8 mouse cellular contexts compared by ENCODE assay signal in genomic region chr7:111191674-111192073, GRCm38 (mm10).
DNase-seq lines count a peak whose midpoint lies in the region; ATAC-seq lines count a peak whose summit lies in the region.

No protein-coding gene starts in this region.

- WGBS in hindbrain, embryonic 15.5 days: 58% methylated on average over 4 of the region's 4 CpGs
- WGBS in hindbrain, embryonic 11.5 days: 73% methylated on average over 4 of the region's 4 CpGs
- 33% methylated on average over 4 of the region's 4 CpGs for WGBS in kidney, embryonic 15.5 days

- peak; percentile 92 for ATAC-seq in hindbrain, embryonic 15.5 days (ENCODE audit: low FRiP score, low read depth)
- ATAC-seq in hindbrain, embryonic 11.5 days (ENCODE audit: low FRiP score): no peak
- ATAC-seq in kidney, embryonic 15.5 days (replicated peaks; ENCODE audit: low FRiP score): peak; percentile 90
- no peak for ATAC-seq in monocyte, adult 5-6 weeks (replicated peaks; ENCODE audit: insufficient number of reproducible peaks, low FRiP score, low TSS enrichment, poor library complexity, severe bottlenecking)

- H3K27me3 ChIP-seq in hindbrain, embryonic 15.5 days: no peaks in the 10 kb centered on the region
- no peaks in the 10 kb centered on the region for H3K27me3 ChIP-seq in hindbrain, embryonic 11.5 days (ENCODE audit: control insufficient read depth, insufficient read depth, low read length)
- no peaks in the 10 kb centered on the region for H3K27me3 ChIP-seq in kidney, embryonic 15.5 days

- H3K9ac ChIP-seq in hindbrain, embryonic 15.5 days: no peak overlapping the region
- no peak overlapping the region for H3K9ac ChIP-seq in hindbrain, embryonic 11.5 days (ENCODE audit: low read depth, low read length)
- no peak overlapping the region for H3K9ac ChIP-seq in kidney, embryonic 15.5 days

- no peak overlapping the region for H3K27ac ChIP-seq in hindbrain, embryonic 15.5 days (replicated peaks)
- no peak overlapping the region for H3K27ac ChIP-seq in hindbrain, embryonic 11.5 days (ENCODE audit: low read depth, low read length)
- H3K27ac ChIP-seq in kidney, embryonic 15.5 days: no peak overlapping the region

- H3K4me1 ChIP-seq in hindbrain, embryonic 15.5 days (replicated peaks): 0 out of 2 replicates have a peak, but pooled peaks cover 3% of the 10 kb centered on the region
- no peaks in the 10 kb centered on the region for H3K4me1 ChIP-seq in hindbrain, embryonic 11.5 days (replicated peaks; ENCODE audit: control insufficient read depth, insufficient read depth, low read length)
- H3K4me1 ChIP-seq in kidney, embryonic 15.5 days: peaks cover 13% of the 10 kb centered on the region

- no peaks in the 10 kb centered on the region for H3K9me3 ChIP-seq in hindbrain, embryonic 15.5 days
- H3K9me3 ChIP-seq in hindbrain, embryonic 11.5 days (ENCODE audit: control insufficient read depth, low read length): no peaks in the 10 kb centered on the region
- H3K9me3 ChIP-seq in kidney, embryonic 15.5 days (replicated peaks): no peaks in the 10 kb centered on the region

- H3K4me3 ChIP-seq in hindbrain, embryonic 15.5 days: no peak overlapping the region
- H3K4me3 ChIP-seq in hindbrain, embryonic 11.5 days (ENCODE audit: low read depth, low read length): no peak overlapping the region
- H3K4me3 ChIP-seq in kidney, embryonic 15.5 days (replicated peaks): no peak overlapping the region

- no peak overlapping the region for H3K4me2 ChIP-seq in hindbrain, embryonic 15.5 days
- H3K4me2 ChIP-seq in hindbrain, embryonic 11.5 days (replicated peaks; ENCODE audit: low read depth, low read length): no peak overlapping the region
- H3K4me2 ChIP-seq in kidney, embryonic 15.5 days: no peak overlapping the region

- no peaks in the 10 kb centered on the region for H3K36me3 ChIP-seq in hindbrain, embryonic 15.5 days
- no peaks in the 10 kb centered on the region for H3K36me3 ChIP-seq in hindbrain, embryonic 11.5 days (ENCODE audit: control insufficient read depth, insufficient read depth, low read length)
- H3K36me3 ChIP-seq in kidney, embryonic 15.5 days: no peaks in the 10 kb centered on the region

- DNase-seq in hindbrain, embryonic 11.5 days (ENCODE audit: low spot score): no peak
- DNase-seq in adrenal gland, postnatal 14 days: peak; percentile 68
- DNase-seq in gastrocnemius, postnatal 25 days: peak; percentile 37
- no peak for DNase-seq in spleen, postnatal 10 days (ENCODE audit: low spot score in 2 of 2)
- DNase-seq in thymus, postnatal 0 days (ENCODE audit: low spot score): no peak

Comparison
In these comparisons a context has a peak if more than half of its experiments do, and no peak if none do; other contexts are left out.
1. ATAC-seq: peak in hindbrain, embryonic 15.5 days (single experiment) and kidney, embryonic 15.5 days (single experiment); none in hindbrain, embryonic 11.5 days (single experiment) and monocyte, adult 5-6 weeks (single experiment).
2. DNase-seq: peak in adrenal gland, postnatal 14 days (single experiment) and gastrocnemius, postnatal 25 days (single experiment); none in hindbrain, embryonic 11.5 days (single experiment), spleen, postnatal 10 days (0 of 2) and thymus, postnatal 0 days (single experiment).